Mouse (Mus musculus) liver, embryonic 14.5 days (tissue): ENCODE data around the gene Dlk1.

Experiments
- CTCF ChIP-seq: IDR thresholded peaks from 2 replicates; pipeline ENCODE4 v1.5.1; 2016; ENCODE audit warnings: antibody characterized with exemption, low read depth, control low read depth
- EP300 ChIP-seq: IDR thresholded peaks from 2 replicates; pipeline ENCODE4 v1.6.1; 2016; ENCODE audit warnings: antibody characterized with exemption, low read depth

- no peak for TF ChIP-seq CTCF
- no peak for TF ChIP-seq EP300
Observed at GRCm38 (mm10) chr12:109443276-109443675, 9.3 kb upstream of the Dlk1 start.
